Mouse (Mus musculus) ES-E14 (cell line): ENCODE data around the gene Plpp7. TPM values are rescaled to one million over a fixed set of nuclear protein-coding genes. Genes with fewer than 3 reads are reported as not detected.

Experiments used
- DNase-seq: peaks from one replicate; pipeline ENCODE4 v3.0.0-alpha.2; 2013; ENCODE audit warnings: low read depth, low spot score
- H3K27ac ChIP-seq: 2 replicates; pipeline ENCODE4 v1.5.1; 2012; ENCODE audit warnings: low read depth, mild to moderate bottlenecking, low read length, moderate library complexity, mixed read lengths; ENCODE audit not compliant: poor library complexity, insufficient read depth, severe bottlenecking
- H3K36me3 ChIP-seq: 2 replicates; pipeline ENCODE4 v1.6.1; 2012; ENCODE audit warnings: mild to moderate bottlenecking, low read length, moderate library complexity, mixed read lengths; ENCODE audit not compliant: control insufficient read depth, poor library complexity, insufficient read depth, severe bottlenecking
- H3K4me1 ChIP-seq, 2 experiments: fragments of 150-350 bp in 1 of 2; sonication (generic) in 1 of 2; 2 replicates each; pipeline ENCODE4 v1.6.1; 2012; ENCODE audit warnings: low read length in 2 of 2, mild to moderate bottlenecking in 1 of 2, mixed read lengths in 1 of 2; ENCODE audit not compliant: control insufficient read depth in 2 of 2, insufficient read depth in 2 of 2, poor library complexity in 1 of 2
- H3K4me3 ChIP-seq, 2 experiments: fragments of 150-350 bp in 1 of 2; sonication (generic) in 1 of 2; 2 replicates each; pipeline ENCODE4 v1.5.1; 2012; ENCODE audit warnings: low read length in 2 of 2, low read depth in 1 of 2, mild to moderate bottlenecking in 1 of 2, mixed read lengths in 1 of 2; ENCODE audit not compliant: insufficient read depth in 1 of 2, poor library complexity in 1 of 2, severe bottlenecking in 1 of 2
- H3K9ac ChIP-seq: 2 replicates; pipeline ENCODE4 v1.6.1; 2012; ENCODE audit warnings: low read depth, mild to moderate bottlenecking, low read length, mixed read lengths; ENCODE audit not compliant: poor library complexity, insufficient read depth, severe bottlenecking
- H3K9me3 ChIP-seq: fragments of 150-350 bp; sonication (generic); 2 replicates; pipeline ENCODE4 v1.6.1; 2012; ENCODE audit warnings: low read depth, mild to moderate bottlenecking, low read length; ENCODE audit not compliant: control insufficient read depth, insufficient read depth
- CHD2 ChIP-seq: IDR thresholded peaks from 2 replicates; pipeline ENCODE4 v1.6.1; 2014; ENCODE audit warnings: mild to moderate bottlenecking, low read depth, low read length, inconsistent platforms
- HCFC1 ChIP-seq: IDR thresholded peaks from 2 replicates; pipeline ENCODE4 v1.6.1; 2012; ENCODE audit warnings: low read length, inconsistent platforms, borderline replicate concordance; ENCODE audit not compliant: insufficient read depth
- MAFK ChIP-seq: IDR thresholded peaks from 2 replicates; pipeline ENCODE4 v1.6.1; 2014; ENCODE audit warnings: mild to moderate bottlenecking, low read depth, low read length, inconsistent platforms; ENCODE audit not compliant: insufficient read depth
- ZC3H11A ChIP-seq: IDR thresholded peaks from 2 replicates; pipeline ENCODE4 v1.6.1; 2012; ENCODE audit warnings: low read depth, mild to moderate bottlenecking, inconsistent platforms, low read length, borderline replicate concordance
- ZNF384 ChIP-seq: IDR thresholded peaks from 2 replicates; pipeline ENCODE4 v1.6.1; 2012; ENCODE audit warnings: low read depth, low read length, inconsistent platforms
- in situ Hi-C, 2 experiments: fragments of 600-800 bp; cut with MboI; formaldehyde crosslinking; loops; one replicate each; pipeline ENCODE4 v1.15.1; 2025; ENCODE audit warnings: low sequenced_read_pairs in 2 of 2, inconsistent platforms in 1 of 2; ENCODE audit not compliant: unreplicated experiment in 2 of 2
- total RNA-seq: library from RNA; depleted of rRNA; stranded (reverse); fragments of 300-350 nt; gene quantifications from 2 replicates; pipeline ENCODE4 v1.2.3, GENCODE M21; 2012

Gene Plpp7
- total RNA-seq, 1 experiment, result 1.4 TPM

DNA sequence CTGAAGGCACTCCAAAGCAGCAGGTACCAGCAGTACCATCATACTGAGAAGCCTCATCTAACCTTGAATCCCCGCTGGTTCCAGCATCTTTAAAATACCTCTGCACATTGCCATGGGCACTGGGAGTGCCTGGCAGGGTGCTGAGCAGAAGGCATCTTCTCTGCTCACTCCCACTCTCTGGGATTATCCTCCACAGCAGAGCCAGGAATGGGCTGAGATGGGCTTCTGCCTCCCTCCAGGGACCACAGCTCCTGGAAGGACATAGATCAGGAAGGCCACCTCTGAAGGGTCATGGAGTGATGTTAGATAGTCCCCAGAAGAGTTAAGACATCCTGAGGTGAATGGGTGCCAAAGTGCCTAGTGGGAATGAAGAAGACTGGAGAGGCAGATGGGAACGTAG is 17.2 kb downstream of the Plpp7 start:
- Histone ChIP-seq H3K9ac (no peak overlapping the region), H3K27ac (no peak overlapping the region), H3K9me3 (peaks cover 3% of the 10 kb centered on the region; the same call in 1 of the 2 replicates), H3K4me1 (no peaks in the 10 kb centered on the region), H3K36me3 (no peaks in the 10 kb centered on the region), H3K4me3 (no peak overlapping the region)
- no peak for DNase-seq
- in situ Hi-C loops, result no loop called here
- TF ChIP-seq MAFK (no peak), ZNF384 (no peak), HCFC1 (no peak), ZC3H11A (no peak), CHD2 (no peak)

- no peak overlapping the region for H3K4me3 ChIP-seq
- H3K9ac ChIP-seq, result no peak overlapping the region
- H3K36me3 ChIP-seq, result no peaks in the 10 kb centered on the region
- H3K9me3 ChIP-seq, result peaks cover 8% of the 10 kb centered on the region
- in situ Hi-C loops, result no loop called here
- DNase-seq, result no peak
- H3K4me1 ChIP-seq, result no peaks in the 10 kb centered on the region
- no peak overlapping the region for H3K27ac ChIP-seq
- no peak for TF ChIP-seq ZC3H11A
- TF ChIP-seq HCFC1, result no peak
- no peak for TF ChIP-seq ZNF384
- TF ChIP-seq CHD2, result no peak
- no peak for TF ChIP-seq MAFK
Measured at GRCm38 (mm10) chr2:32115851-32116268, 20.5 kb downstream of the Plpp7 start.

GRCm38 (mm10) chr2:32119802-32120750 is 24.7 kb downstream of the Plpp7 start:
- Histone ChIP-seq H3K27ac (no peak overlapping the region), H3K36me3 (no peaks in the 10 kb centered on the region), H3K4me1 (no peaks in the 10 kb centered on the region), H3K9me3 (peaks cover 8% of the 10 kb centered on the region), H3K9ac (no peak overlapping the region), H3K4me3 (no peak overlapping the region)
- TF ChIP-seq HCFC1 (no peak), ZNF384 (peak; percentile 54; the same call in 1 of the 2 replicates)
- in situ Hi-C loops, result no loop called here
- DNase-seq, result no peak

DNA sequence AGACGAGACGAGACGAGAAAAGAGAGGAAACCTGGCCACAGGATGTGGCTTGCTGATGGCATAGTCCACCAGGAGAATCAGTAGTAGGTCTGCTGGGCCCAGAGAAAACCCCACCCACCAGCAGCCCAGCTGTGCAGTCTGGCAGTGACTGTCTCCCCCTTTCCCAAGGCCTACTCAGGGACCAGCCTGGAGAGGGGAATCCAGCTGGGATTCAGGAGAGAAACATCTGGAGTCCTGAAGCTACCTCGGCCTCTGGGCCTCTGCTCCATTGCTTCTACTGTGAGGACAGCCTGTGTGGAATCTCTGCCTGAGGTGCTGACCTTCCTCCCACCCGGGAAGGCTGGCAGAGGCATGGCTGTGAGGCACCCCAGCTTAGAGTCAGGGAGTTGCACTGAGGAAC is 25.8 kb downstream of the Plpp7 start:
- in situ Hi-C loops, result no loop called here
- no peak overlapping the region for H3K27ac ChIP-seq

DNA sequence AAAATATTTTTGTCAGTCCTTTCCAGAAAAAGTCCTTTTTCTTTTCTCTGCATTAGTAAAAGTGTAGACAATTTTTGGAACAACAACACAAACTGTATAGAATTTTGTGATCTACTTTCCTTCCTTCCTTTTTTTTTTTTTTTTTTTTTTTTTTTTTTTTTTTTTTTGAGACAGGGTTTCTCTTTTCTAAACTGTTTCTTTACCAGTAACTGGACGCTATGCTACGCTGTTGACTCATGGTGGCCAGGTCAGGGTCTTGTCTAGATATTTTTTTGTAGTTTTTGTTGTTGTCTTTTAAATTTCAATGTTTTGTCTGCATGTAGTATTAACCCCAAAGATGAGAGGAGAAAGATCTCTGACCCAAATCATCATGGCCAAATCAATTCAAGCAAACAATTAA is 26.5 kb downstream of the Plpp7 start:
- no peak for DNase-seq
- in situ Hi-C loops, result no loop called here
- Histone ChIP-seq H3K9me3 (peaks cover 5% of the 10 kb centered on the region), H3K9ac (no peak overlapping the region), H3K4me1 (no peaks in the 10 kb centered on the region), H3K4me3 (no peak overlapping the region), H3K36me3 (no peaks in the 10 kb centered on the region), H3K27ac (no peak overlapping the region)
- TF ChIP-seq CHD2, result no peak
- TF ChIP-seq MAFK, result no peak
- TF ChIP-seq ZNF384, result peak; percentile 69
- no peak for TF ChIP-seq HCFC1
- no peak for TF ChIP-seq ZC3H11A

More for the DNA sequence above, 25.8 kb downstream of the Plpp7 start:
- TF ChIP-seq HCFC1 (no peak), ZC3H11A (no peak), ZNF384 (no peak), CHD2 (no peak), MAFK (no peak)
- DNase-seq, result no peak
- Histone ChIP-seq H3K4me3 (no peak overlapping the region), H3K9ac (no peak overlapping the region), H3K9me3 (peaks cover 8% of the 10 kb centered on the region), H3K4me1 (no peaks in the 10 kb centered on the region), H3K36me3 (no peaks in the 10 kb centered on the region)
